Mouse (Mus musculus) left cerebral cortex, adult 11 months (tissue): ENCODE results near the gene Pou2f2.

ENCODE experiments used
- DNase-seq: peaks from one replicate; pipeline ENCODE4 v3.0.0; 2022; ENCODE audit warnings: low spot score

The Pou2f2 gene

DNA sequence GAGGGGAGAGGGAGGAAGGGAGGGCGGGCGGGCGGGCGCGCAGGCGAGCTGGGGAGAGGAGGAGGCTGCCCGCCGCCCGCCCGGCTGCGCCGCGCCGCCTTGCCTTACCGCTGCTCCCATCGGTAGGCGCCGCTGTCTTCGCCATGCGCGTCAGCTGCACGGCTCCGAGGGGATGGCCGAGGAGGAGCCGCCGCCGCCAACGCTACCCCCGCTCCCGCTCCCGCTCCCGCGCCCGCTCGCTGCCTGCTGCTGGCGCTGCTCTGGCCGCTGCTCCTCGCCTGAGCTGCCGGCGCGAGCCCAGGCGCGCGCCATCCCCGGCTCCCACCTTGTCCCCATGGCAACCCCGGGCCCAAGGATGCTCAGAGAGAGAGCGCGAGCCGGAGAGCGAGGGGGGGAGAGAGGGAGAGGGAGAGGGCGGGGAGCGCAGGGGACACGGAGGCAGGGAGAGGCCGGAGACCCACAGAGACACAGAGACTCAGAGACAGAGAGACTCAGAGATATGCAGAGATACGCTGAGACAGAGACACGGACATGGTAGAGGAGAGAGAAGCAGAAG, at the start of gene Pou2f2:
Gene Pou2f2, minus strand, starts transcription at position 121 of the 556 bp plus-strand sequence.
- DNase-seq = peak; percentile 69

DNA sequence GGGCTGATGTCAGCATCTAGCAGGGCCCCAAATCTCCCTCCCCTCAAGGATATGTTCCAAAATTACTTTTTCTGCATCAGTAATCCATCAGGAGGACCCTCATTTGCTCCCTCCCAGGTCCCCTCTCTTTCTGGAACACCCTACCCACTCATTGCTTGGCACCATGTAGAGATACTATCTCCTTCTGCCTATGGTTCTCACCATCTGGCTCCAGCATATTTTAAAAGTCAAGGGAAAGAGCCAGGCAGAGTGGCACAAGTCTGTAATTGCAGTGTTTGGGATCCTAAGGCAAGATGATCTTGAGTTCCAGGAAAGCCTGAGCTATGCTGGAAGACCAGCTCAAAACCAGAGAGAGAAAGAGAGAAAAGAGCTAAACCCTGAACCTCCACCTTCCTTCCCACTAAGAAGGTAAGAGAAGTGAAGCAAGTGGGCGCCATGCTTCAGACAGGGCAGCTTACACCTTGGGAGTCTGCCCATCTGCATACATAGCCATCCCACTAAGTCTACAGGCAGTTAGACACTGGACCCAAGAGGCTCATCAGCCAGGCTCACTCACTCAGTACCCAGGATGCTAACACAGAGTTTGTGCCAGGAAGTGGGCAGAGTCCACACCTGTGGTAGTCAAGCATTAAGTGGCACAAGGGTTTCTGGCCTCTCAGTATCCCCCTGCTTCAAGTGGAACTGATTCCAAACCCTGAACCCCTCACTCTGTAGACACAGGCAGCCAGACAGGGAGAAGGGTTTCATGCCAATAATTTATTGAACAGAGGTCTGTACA, 48.2 kb upstream of the Pou2f2 start:
- no peak for DNase-seq

DNA sequence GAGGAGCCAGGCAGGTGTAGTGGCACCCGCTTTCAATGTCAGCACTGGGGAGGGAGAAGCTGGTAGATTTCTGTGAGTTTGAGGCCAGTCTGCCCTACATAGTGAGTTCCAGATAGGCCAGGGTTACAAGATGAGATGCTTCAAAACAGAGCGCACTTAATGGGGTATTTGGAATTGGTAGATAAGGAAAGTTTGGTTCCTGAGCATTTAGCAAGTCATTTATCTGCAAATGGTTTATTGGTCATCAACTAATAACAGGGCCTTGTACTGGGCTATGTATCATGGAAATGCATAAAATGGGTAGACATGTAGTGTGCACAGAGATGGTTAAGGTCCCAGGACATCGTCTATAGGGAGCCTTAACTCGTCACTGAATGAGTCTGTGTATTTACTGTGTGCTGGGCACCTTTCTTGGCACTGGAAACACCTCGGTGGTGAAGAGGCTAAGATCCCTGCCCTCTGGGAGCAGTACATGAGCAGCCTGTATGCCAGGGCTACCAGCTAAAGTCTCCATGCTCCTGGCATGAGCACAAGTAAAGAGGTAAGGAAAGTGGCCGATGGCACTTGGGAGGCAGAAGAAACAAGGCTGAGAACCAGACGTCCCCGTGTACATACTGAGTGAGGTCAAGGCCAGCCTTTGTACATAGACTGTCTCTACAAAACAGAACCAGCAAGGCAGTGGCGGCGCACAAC, 42.9 kb upstream of the Pou2f2 start:
- no peak for DNase-seq

DNA sequence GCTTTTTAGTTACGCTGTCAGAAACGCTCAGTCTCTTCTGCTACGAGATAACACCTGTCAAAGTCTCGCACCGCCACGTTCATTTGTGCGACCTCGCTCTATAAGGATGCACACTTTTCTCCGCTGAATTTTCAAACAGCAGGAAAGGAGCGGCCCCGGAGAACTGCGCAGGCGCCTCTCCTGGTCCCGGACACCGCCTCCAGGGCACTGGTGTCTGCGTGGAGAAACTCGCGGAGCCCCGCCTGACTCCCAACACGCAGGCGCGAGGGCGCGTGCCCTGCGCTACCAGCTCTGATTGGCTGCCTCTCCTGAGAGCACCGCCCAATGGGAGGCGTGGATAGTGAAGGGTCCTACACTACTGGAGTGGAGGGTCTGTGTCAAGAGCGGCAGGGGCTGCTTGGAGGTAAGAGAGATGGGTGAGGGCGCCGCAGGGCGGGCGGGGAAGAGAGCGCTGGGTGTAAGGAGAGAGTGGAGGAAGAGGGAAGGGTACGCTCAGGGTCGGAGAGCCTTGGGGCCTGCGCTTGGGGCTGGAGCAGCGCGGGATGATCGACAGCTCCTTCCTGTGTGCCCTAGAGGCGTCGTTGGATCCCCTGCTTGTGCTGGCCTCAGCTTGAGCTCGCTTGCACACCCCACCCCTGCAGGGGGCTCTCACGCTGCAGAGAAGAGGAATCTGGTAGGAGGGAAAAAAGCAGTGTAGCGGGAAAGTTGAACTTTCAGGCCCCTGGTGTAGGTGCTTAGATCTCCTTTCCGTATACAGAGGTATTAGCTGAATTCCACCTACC, 41.8 kb upstream of the Pou2f2 start, which contains the start of gene Zfp526:
Gene Zfp526, plus strand, starts transcription at position 324 of the 782 bp plus-strand sequence.
- peak; percentile 97 for DNase-seq

DNA sequence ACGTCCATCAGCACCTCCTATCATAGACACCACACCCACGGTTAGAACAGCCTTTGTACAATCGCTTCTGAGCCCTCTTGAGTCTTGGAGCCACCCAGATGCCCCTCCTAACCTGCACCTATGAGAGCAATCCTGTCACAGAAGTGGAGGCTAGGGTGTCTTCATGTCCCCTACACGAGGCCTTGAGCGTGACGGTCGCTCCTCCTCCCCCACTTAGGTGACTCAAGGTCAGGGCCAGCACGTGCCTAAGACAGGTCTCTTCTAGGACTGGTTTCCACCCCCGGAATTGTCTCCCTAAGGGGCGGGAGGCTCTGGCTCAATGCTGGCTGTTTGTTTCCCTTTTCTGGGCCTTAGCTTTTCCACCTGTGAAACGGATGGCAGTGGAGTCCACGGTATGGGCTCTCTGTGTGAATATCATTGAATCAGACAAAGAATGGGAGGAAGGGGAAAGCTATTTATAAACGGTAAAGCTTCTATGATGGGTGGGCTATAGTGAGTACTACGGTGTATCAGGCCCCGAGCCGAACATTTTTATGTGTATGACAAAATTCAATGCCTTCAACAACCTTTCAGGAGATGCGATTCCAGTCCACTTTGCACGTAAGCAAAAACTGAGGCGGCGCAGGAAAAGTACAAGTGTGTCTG, 41.1 kb upstream of the Pou2f2 start, which contains the start of gene Dedd2:
Gene Dedd2, minus strand, starts transcription at position 159 of the 645 bp plus-strand sequence.
- no peak for DNase-seq

DNA sequence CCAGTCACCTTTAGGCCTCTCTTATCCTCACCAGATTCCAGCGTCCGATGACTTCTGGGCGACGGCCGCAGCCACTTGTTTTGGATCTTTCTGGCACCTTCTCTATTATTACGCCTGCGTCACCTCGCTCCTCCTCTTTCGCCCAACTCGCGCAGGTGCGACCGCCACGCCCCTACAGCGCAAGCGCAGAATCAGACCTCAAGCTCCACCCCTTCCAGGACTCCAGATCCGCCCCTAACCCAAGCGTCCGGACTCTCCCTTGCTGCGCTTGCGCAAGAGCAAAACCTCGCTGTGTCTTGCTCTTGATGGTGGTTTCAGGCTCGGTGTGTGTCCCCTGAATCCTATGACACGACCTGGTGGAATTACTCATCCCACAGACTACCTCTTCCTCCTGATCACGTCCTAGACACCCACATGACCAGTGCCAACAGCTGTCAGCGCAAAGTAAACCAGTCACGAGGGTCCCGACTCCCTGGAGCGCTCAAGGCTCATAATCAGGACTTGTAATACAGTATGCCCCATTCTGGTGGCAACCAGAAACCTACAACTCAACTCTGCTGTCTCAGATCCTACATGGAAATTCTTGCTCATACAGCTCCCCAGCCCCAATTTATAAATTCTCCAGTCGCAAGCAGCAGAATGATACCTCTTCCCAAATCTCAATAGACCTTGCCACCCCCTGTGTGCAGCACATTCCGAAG, 40.4 kb upstream of the Pou2f2 start:
- DNase-seq = peak; percentile 90

DNA sequence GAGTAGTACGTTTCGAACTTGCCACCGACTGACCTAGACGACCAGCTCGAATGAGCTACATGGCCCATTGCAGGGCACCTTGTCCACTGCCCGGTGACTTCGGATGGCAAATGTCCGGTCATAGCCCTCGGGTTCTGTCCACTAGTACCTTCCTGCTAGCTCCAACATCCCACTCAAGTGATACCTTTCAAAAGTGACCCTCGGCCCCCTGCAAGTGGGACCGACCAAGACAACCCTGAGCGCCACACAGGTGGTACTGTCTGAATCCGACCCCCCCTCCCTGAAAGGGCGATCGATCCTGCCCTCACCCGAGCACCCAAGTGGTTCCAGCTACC, 39.9 kb upstream of the Pou2f2 start:
- no peak for DNase-seq

DNA sequence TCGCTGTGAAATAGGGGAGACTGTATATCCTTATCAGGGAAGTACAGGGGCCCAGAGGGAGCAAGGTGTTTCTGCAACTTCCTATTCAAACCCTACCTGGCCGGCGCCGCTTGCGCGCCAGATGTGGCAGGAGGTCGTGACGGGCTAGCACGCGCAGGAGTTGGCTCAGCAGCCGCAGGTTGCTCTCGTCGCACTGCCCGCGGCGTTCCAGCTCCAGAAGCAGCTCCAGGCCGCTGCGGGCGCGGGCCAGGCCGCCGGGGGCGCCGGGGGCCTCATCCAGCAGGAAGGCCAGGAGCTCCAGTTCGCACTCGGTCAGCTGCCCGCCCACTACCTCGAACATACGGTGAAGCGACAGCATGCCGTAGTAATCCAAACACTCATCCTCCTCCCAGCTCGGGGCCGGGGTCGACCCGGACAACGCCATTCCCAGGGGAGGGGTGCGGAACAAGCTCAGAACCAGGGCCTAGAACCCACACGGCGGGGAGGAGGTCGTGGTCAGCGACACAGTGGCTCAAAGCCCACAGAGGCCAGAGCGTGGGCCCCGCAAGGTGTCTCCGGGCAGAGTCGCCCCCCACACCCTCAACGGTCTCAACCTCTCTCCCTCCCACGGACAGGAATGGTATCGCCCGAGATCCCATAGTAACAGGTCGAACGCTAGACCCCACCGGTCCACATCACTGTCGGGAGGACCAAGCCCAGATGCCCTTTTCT, 39.3 kb upstream of the Pou2f2 start:
- DNase-seq = no peak

DNA sequence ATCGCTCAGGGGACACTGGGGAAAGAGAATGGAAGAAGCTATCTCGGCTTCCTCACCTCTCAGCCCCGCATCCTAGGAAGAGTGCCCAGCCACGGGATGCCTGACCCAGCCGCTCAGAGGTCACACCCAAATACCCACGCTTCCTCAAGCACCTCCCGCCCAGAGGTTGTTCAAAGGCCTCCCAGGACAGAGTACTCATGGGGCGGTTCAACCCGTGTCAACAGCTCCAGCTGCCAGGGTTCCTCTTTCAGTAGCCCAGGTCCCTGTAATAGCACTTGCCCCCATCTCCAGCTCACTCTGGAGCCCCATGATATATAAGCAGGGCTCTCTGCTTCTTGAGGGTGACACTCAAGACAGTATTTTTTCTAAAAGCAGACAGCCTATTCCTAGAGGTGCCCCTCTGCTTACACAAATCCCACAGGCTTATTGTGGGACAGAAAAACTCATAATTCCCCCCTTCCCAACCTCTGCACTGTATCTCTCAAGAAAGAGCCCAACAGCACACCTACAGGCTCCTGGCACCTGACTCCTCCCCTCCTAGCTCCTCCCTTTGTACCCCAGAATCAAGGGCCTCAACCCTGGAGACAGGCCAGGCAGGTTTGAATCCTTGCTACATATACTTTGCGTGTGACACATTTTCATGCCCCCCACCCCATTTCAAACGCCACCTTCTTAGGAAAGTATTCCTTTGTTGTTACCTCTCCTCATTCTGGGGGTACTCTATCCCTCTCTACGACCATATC, 38.3 kb upstream of the Pou2f2 start:
- DNase-seq = no peak

DNA sequence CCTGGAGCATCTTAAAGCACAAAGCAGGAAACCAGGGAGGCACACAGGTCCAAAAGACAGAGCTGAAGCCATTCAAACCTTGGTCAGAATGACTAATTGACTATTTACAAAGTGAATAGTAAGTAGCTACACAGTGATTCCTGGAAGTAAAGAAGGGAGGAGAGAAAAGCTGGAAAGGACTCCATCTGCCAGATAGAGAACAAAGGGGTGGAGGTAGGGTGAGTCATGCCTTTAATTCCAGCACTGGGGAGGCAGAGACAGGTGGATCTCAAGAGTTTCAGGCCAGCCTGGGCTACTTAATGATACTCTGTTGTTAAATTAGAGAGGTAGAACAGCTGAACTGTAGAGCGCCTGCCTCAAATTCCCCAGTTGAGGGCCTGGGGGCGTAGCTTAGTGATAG, 34.6 kb upstream of the Pou2f2 start:
- no peak for DNase-seq

DNA sequence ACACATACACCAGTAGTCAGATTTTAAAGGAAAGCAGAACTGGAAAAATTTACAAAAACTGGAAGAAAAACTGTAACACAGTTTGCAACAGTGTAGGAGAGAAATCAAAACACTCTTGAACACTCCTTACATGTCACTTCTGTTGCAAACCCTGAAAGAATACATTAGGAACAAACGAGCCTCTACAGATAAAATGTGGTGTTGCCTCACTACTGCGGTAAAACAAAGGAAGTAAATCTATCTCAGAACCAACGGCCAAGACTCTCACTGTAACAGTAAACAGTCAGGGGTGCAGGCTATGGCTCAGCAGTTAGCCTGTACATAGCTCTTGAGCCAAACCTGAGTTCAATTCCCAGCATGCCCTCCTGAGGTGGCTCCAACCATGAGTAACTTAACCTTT, 33.6 kb upstream of the Pou2f2 start:
- no peak for DNase-seq

DNA sequence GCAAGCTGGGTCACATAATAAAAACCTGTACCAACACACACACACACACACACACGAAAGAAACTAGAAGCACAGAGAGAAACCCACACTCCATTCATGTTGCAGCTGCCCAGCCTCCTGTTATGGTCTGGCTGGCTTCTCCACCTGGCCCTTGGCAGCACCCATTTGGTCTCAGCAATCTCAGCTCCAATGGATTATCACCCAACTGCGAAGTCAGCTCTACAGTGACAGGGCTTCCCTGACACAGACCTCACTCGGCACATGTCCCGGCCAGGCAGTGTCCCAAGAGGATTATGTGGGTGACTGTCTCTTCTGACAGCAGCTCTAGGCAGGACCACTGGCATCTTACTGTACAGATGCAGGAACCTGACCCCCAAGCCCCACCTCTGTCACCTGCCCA, 31.0 kb upstream of the Pou2f2 start:
- DNase-seq = no peak

DNA sequence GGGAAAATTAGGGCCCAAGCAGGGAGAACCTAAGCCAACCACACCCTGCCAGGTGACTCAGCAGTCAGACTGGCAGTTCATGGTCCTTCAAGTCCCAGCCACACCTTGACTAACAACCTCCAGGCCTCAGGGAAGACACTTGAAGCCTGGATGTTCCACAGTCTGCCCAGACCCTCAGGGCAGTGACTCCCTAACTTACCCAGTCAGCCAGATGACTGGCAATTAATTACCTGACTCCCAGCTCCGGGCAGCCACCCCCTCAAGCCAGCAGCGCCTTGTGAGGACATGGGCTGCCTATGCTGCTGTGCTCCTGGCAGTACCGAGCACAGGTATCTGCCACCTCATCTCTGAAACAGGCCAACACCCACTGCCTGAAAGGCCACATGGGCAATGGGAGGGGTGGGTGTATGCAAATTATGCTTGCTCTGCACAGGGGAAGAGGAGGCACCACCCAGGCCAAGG, 29.7 kb upstream of the Pou2f2 start:
- no peak for DNase-seq

DNA sequence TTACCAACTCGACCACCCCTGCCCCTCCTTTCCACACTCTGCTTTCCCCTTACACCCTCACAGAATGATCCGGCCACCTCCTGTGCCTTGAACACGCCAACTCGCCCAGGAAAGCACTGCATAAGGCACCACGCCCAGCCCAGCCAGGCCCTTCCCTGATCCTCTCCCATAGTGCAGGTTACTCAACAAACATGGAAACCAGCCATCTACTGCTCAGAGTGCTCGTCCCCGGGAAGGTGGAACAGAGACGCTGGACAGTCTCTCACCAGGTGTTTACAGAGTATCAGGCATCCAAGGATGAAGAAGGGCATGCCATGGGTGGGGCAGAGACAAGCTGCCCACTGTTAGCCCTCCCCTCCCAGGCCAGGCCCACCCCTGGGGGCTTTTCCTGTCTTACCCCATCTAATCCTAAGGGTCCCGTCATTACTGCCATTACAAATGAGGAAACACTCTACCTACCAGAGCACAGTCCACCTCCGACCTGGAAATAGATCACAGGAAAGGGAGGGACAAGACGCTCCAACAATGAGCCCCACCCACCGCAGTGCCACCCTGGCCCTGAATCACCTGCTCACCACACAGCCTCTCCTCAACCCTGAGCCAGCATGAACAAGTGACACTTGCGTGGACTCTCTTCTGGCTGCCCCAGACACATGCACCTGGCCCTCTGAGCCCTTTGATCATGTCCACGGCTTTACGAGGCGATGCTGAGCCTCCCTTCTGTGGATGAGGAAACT, 26.7 kb upstream of the Pou2f2 start:
- no peak for DNase-seq

DNA sequence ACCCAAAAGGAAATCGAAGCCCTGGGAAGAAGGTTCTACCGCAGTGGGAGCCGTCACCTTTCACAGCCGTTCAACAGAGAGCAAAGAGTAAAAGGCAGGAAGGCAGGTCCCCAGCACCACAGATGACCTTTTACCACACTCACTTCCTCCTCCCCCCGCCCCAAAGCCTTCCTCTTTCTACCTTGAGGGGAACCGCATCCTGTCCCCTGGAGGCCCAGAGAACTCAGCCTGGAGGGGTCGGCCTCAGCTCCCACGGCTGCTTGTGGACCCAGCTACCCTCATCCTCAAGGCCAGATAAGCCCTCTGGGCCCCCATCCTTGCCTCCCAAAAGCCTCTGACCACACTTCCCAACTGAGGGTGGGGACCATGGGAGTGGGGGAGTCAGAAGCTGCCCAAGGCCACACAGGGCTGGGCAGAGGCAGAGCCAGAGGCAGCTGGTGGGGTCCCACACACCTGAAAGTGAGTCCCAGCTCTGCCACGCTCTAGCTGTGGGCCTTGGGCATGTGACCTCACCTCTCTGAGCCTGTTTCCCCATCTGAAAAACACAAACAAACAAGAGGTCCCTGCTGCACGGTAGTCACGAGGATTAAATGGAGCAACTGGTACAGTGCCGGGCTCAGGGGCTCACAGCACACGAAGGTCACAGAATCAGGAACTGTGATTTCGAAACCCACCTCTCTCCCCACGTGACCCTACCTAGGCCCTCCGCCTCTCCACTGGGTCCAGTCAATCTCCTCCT, 26.0 kb upstream of the Pou2f2 start:
- DNase-seq = no peak

DNA sequence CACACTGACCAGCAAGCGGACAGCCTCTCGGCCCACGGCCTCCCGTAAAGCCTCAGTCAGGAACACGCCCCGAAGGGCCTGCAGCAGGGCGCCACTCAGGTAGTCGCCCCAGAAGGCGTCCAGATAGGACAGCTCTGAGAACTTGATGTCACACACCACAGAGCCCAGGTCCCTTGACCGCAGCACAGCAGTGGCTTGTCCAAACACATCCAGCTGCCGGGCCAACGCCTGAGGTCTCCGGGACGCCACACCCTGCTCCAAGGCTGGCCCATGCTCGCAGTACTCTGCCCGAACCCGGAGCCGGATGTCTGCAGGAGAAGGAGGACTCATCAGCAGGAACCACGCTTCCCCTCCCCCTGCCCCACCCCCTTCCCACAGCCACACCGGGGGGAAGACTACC, 24.1 kb upstream of the Pou2f2 start:
- no peak for DNase-seq

DNA sequence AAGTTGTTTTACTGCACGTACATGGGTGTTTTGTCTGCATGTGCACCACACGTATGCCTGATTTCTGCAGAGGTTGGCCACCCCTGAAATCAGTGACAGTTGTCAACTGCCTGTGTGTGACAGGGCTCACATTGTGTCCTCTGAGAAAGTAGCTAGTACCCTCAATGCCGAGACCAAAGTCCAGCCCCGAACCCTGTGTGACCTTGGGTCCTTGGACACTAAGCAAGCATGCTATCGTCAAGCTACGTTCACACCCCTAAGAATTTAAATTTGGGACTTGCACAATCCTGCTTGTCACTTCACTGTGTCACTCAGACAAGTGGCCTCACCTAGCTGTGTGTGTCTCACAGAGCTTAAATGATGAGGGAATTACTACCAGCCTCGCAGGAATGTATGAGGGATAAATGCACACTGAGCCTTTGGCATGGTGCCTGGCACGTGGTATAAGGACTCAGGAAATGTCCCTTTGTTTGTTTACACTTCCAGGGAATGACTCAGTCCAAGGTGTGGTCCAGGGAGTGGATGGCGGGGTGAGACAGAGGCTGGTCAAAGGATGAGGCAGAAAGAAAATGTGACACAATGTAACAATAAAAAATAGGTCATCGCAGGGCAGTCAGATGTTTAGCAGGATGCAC, 18.0 kb upstream of the Pou2f2 start:
- DNase-seq = no peak

DNA sequence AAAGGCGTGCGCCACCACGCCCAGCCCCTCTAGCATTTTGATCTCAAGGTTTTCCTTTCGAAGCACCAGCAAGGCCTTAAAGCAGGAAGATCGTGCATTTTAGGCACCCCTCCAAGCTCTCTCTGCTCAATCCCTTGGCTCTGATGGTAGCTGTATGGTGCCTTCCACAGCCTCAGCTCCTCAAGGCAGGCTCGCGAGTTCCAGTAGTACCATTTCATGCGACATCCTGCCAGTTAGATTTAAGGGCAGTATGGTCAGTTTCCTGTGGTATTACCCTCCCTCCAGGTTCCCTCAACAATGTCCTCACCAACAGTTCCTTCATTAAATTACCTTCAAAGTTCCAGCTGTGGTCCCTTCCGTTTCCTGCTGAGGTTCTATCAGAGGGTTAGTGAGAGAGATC, 16.6 kb upstream of the Pou2f2 start:
- DNase-seq = no peak
